Mouse (Mus musculus) intestine, embryonic 15.5 days (tissue): ENCODE measurements at regions not wholly inside any gene's neighbourhood (a gene's known extent, or its start where the extent isn't known, plus 50 kb on each side); places are given as distances from the start of the nearest gene placed in this dataset.

Experiments used
- ATAC-seq: fragments of 200-750 bp; cut with Nextera tagmentation; 2 replicates; pipeline ENCODE4 v1.8.0; 2017; ENCODE audit warnings: moderate TSS enrichment, moderate library complexity
- H3K27ac ChIP-seq: fragments of 300-500 bp; sonication (generic); 2 replicates; pipeline ENCODE4 v1.5.1; 2015; ENCODE audit warnings: mild to moderate bottlenecking, inconsistent platforms
- H3K27me3 ChIP-seq: fragments of 300-500 bp; sonication (generic); replicated peaks from 2 replicates; pipeline ENCODE4 v1.6.1; 2015; ENCODE audit warnings: inconsistent platforms
- H3K36me3 ChIP-seq: fragments of 300-500 bp; sonication (generic); 2 replicates; pipeline ENCODE4 v1.6.1; 2015; ENCODE audit warnings: inconsistent platforms
- H3K4me1 ChIP-seq: fragments of 300-500 bp; sonication (generic); replicated peaks from 2 replicates; pipeline ENCODE4 v1.6.1; 2015; ENCODE audit warnings: inconsistent platforms
- H3K4me2 ChIP-seq: fragments of 300-500 bp; sonication (generic); replicated peaks from 2 replicates; pipeline ENCODE4 v1.6.1; 2015; ENCODE audit warnings: mild to moderate bottlenecking, inconsistent platforms
- H3K4me3 ChIP-seq: fragments of 300-500 bp; sonication (generic); replicated peaks from 2 replicates; pipeline ENCODE4 v1.5.1; 2015; ENCODE audit warnings: inconsistent platforms
- H3K9ac ChIP-seq: fragments of 300-500 bp; sonication (generic); 2 replicates; pipeline ENCODE4 v1.6.1; 2015; ENCODE audit warnings: inconsistent platforms
- H3K9me3 ChIP-seq: fragments of 300-500 bp; sonication (generic); 2 replicates; pipeline ENCODE4 v1.6.1; 2016; ENCODE audit warnings: inconsistent platforms
- WGBS: fragments of 180-500 bp; shearing (Covaris S2); methylation state at CpG from one replicate; pipeline ENCODE4 v1.1.7; 2015; 5-methylcytosine and 5-hydroxymethylcytosine counted together

GRCm38 (mm10) chr4:45728825-45729224 lies 70.0 kb upstream of the Aldh1b1 start:
- Histone ChIP-seq H3K4me2 (no peak overlapping the region), H3K4me3 (no peak overlapping the region), H3K27ac (no peak overlapping the region), H3K9me3 (no peaks in the 10 kb centered on the region), H3K36me3 (no peaks in the 10 kb centered on the region), H3K9ac (no peak overlapping the region), H3K27me3 (no peaks in the 10 kb centered on the region), H3K4me1 (peaks cover 5% of the 10 kb centered on the region; the same call in 1 of the 2 replicates)
- 59% methylated on average over 4 of the region's 4 CpGs for WGBS
- no peak for ATAC-seq

GRCm38 (mm10) chr4:45727915-45728314 lies 70.9 kb upstream of the Aldh1b1 start:
- Histone ChIP-seq H3K9ac (no peak overlapping the region), H3K9me3 (no peaks in the 10 kb centered on the region), H3K4me1 (peaks cover 5% of the 10 kb centered on the region; the same call in 1 of the 2 replicates), H3K4me3 (no peak overlapping the region), H3K4me2 (no peak overlapping the region), H3K36me3 (no peaks in the 10 kb centered on the region), H3K27me3 (no peaks in the 10 kb centered on the region), H3K27ac (no peak overlapping the region)
- 51% methylated on average over 5 of the region's 5 CpGs for WGBS
- no peak for ATAC-seq

- no peak overlapping the region for H3K4me2 ChIP-seq
- no peak for ATAC-seq
- no peaks in the 10 kb centered on the region for H3K36me3 ChIP-seq
- 51% methylated on average over 9 of the region's 9 CpGs for WGBS
- no peak overlapping the region for H3K4me3 ChIP-seq
- H3K27ac ChIP-seq, result no peak overlapping the region
- no peak overlapping the region for H3K9ac ChIP-seq
- no peaks in the 10 kb centered on the region for H3K9me3 ChIP-seq
- H3K4me1 ChIP-seq, result peaks cover 5% of the 10 kb centered on the region; the same call in 1 of the 2 replicates
- H3K27me3 ChIP-seq, result no peaks in the 10 kb centered on the region
Observed at GRCm38 (mm10) chr4:45727474-45727873, 71.3 kb upstream of the Aldh1b1 start.

GRCm38 (mm10) chr4:45726783-45727182 lies 72.0 kb upstream of the Aldh1b1 start:
- H3K27ac ChIP-seq, result no peak overlapping the region
- no peak for ATAC-seq
- H3K9me3 ChIP-seq, result no peaks in the 10 kb centered on the region
- no peaks in the 10 kb centered on the region for H3K36me3 ChIP-seq
- H3K4me3 ChIP-seq, result no peak overlapping the region
- H3K9ac ChIP-seq, result no peak overlapping the region
- 88% methylated on average over 5 of the region's 5 CpGs for WGBS
- H3K4me2 ChIP-seq, result no peak overlapping the region
- no peaks in the 10 kb centered on the region for H3K27me3 ChIP-seq
- H3K4me1 ChIP-seq, result peaks cover 5% of the 10 kb centered on the region; the same call in 1 of the 2 replicates

- no peaks in the 10 kb centered on the region for H3K27me3 ChIP-seq
- 47% methylated on average over 16 of the region's 16 CpGs for WGBS
Observed at GRCm38 (mm10) chr4:45725055-45725910, 73.5 kb upstream of the Aldh1b1 start.

GRCm38 (mm10) chr4:45720352-45720751 lies 78.5 kb upstream of the Aldh1b1 start:
- Histone ChIP-seq H3K9ac (no peak overlapping the region), H3K4me2 (no peak overlapping the region), H3K27me3 (no peaks in the 10 kb centered on the region), H3K36me3 (no peaks in the 10 kb centered on the region), H3K4me1 (peaks cover 4% of the 10 kb centered on the region; the same call in 1 of the 2 replicates), H3K27ac (no peak overlapping the region), H3K9me3 (no peaks in the 10 kb centered on the region), H3K4me3 (no peak overlapping the region)
- ATAC-seq, result no peak
- WGBS, result 45% methylated on average over 5 of the region's 5 CpGs

More at GRCm38 (mm10) chr4:45725055-45725910, 73.5 kb upstream of the Aldh1b1 start:
- Histone ChIP-seq H3K4me1 (peaks cover 2% of the 10 kb centered on the region; the same call in 1 of the 2 replicates), H3K4me2 (no peak overlapping the region), H3K9me3 (no peaks in the 10 kb centered on the region), H3K9ac (no peak overlapping the region), H3K27ac (no peak overlapping the region), H3K36me3 (no peaks in the 10 kb centered on the region), H3K4me3 (no peak overlapping the region)
- 0 out of 2 replicates have a peak, but pooled peaks have one; percentile 15 for ATAC-seq

- Histone ChIP-seq H3K4me3 (no peak overlapping the region), H3K36me3 (no peaks in the 10 kb centered on the region), H3K27me3 (no peaks in the 10 kb centered on the region), H3K9me3 (no peaks in the 10 kb centered on the region), H3K4me2 (no peak overlapping the region), H3K27ac (no peak overlapping the region), H3K9ac (no peak overlapping the region), H3K4me1 (peaks cover 4% of the 10 kb centered on the region; the same call in 1 of the 2 replicates)
- 48% methylated on average over 3 of the region's 3 CpGs for WGBS
- no peak for ATAC-seq
Observed at GRCm38 (mm10) chr4:45719564-45719963, 79.3 kb upstream of the Aldh1b1 start.

- H3K9ac ChIP-seq, result no peak overlapping the region
- H3K27ac ChIP-seq, result no peak overlapping the region
- no peaks in the 10 kb centered on the region for H3K9me3 ChIP-seq
- no peak overlapping the region for H3K4me2 ChIP-seq
- H3K4me1 ChIP-seq, result 0 out of 2 replicates have a peak, but pooled peaks cover 4% of the 10 kb centered on the region
- no peaks in the 10 kb centered on the region for H3K36me3 ChIP-seq
- ATAC-seq, result no peak
- WGBS, result 77% methylated on average over 1 of the region's 1 CpGs
- no peaks in the 10 kb centered on the region for H3K27me3 ChIP-seq
- H3K4me3 ChIP-seq, result no peak overlapping the region
Observed at GRCm38 (mm10) chr4:45715878-45716277, 82.9 kb upstream of the Aldh1b1 start.

GRCm38 (mm10) chr4:45713837-45714508 lies 84.8 kb upstream of the Aldh1b1 start:
- Histone ChIP-seq H3K4me1 (no peaks in the 10 kb centered on the region), H3K27ac (no peak overlapping the region), H3K4me3 (no peak overlapping the region), H3K9ac (no peak overlapping the region), H3K27me3 (no peaks in the 10 kb centered on the region), H3K4me2 (no peak overlapping the region), H3K36me3 (no peaks in the 10 kb centered on the region), H3K9me3 (no peaks in the 10 kb centered on the region)
- no peak for ATAC-seq
- 24% methylated on average over 10 of the region's 10 CpGs for WGBS

- no peak for ATAC-seq
- H3K4me3 ChIP-seq, result no peak overlapping the region
- H3K4me2 ChIP-seq, result no peak overlapping the region
- H3K4me1 ChIP-seq, result no peaks in the 10 kb centered on the region
- H3K9ac ChIP-seq, result no peak overlapping the region
- H3K27me3 ChIP-seq, result no peaks in the 10 kb centered on the region
- no peaks in the 10 kb centered on the region for H3K36me3 ChIP-seq
- H3K27ac ChIP-seq, result no peak overlapping the region
- WGBS, result 46% methylated on average over 8 of the region's 8 CpGs
- no peaks in the 10 kb centered on the region for H3K9me3 ChIP-seq
Observed at GRCm38 (mm10) chr4:45713046-45713706, 85.6 kb upstream of the Aldh1b1 start.

GRCm38 (mm10) chr4:45703997-45704396 lies 94.8 kb upstream of the Aldh1b1 start:
- Histone ChIP-seq H3K27me3 (no peaks in the 10 kb centered on the region), H3K9ac (no peak overlapping the region), H3K9me3 (no peaks in the 10 kb centered on the region), H3K4me3 (no peak overlapping the region), H3K27ac (no peak overlapping the region), H3K36me3 (no peaks in the 10 kb centered on the region), H3K4me1 (no peaks in the 10 kb centered on the region), H3K4me2 (no peak overlapping the region)
- no peak for ATAC-seq
- 39% methylated on average over 7 of the region's 7 CpGs for WGBS

- Histone ChIP-seq H3K9ac (no peak overlapping the region), H3K36me3 (no peaks in the 10 kb centered on the region), H3K4me1 (no peaks in the 10 kb centered on the region), H3K4me2 (no peak overlapping the region), H3K27ac (no peak overlapping the region), H3K4me3 (no peak overlapping the region), H3K27me3 (no peaks in the 10 kb centered on the region), H3K9me3 (no peaks in the 10 kb centered on the region)
- WGBS, result 79% methylated on average over 3 of the region's 3 CpGs
- no peak for ATAC-seq
Observed at GRCm38 (mm10) chr4:45699601-45700000, 99.2 kb upstream of the Aldh1b1 start.
